Mouse (Mus musculus) megakaryocyte, embryonic 14.5 days (primary cell): Measurements from ENCODE around the gene Etfbkmt.

Experiments
- FLI1 ChIP-seq: IDR thresholded peaks from 2 replicates; pipeline ENCODE4 v1.6.1; 2012; ENCODE audit warnings: low read length, inconsistent platforms, mixed read lengths
- GATA1 ChIP-seq: IDR thresholded peaks from 3 replicates; pipeline ENCODE4 v1.6.1; 2012; ENCODE audit warnings: mixed read lengths, low read length, inconsistent platforms, borderline replicate concordance

DNA sequence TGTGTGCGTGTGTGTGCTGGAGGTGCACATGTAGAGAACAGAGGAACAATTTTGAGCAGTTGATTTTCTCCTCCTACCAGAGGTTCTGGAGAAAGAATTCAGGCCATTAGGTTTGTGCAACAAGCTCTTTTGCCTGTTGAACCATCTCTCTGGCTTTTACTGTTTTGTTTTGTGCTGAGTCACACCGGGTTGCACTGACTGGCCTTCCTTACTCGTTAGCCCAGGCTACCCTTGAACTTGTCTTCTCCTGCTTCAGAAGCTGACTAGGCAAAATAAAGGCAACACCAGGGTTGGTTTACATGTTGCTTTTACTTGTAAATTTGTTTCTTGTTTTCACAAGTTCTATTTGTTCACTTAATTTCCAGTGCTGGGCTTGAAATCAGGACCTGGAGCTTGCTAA lies 16.6 kb upstream of the Etfbkmt start:
- TF ChIP-seq FLI1 (no peak), GATA1 (no peak)
